Mouse (Mus musculus) layer of hippocampus, adult 2 months (tissue): ENCODE measurements at regions not wholly inside any gene's neighbourhood (a gene's known extent, or its start where the extent isn't known, plus 50 kb on each side); places are given as distances from the start of the nearest gene placed in this dataset.

ENCODE experiments used
- DNase-seq, 2 experiments: peaks; one replicate each; pipeline ENCODE4 v3.0.0; 2022; ENCODE audit warnings: low spot score in 2 of 2
- H3K27ac ChIP-seq: fragments of 200-600 bp; 2 replicates; pipeline ENCODE4 v1.8.1; 2022
- H3K4me3 ChIP-seq: fragments of 200-600 bp; 2 replicates; pipeline ENCODE4 v1.8.1; 2022; ENCODE audit warnings: mild to moderate bottlenecking
- CTCF ChIP-seq: fragments of 200-600 bp; conservative IDR thresholded peaks from 2 replicates; pipeline ENCODE4 v1.8.1; 2022; ENCODE audit warnings: antibody characterized with exemption, mild to moderate bottlenecking, moderate library complexity

GRCm38 (mm10) chr9:12313027-12313426, 932.6 kb downstream of the Jrkl start:
- H3K27ac ChIP-seq: no peak overlapping the region
- H3K4me3 ChIP-seq: no peak overlapping the region
- TF ChIP-seq CTCF: no peak
- no peak for DNase-seq
